Mouse (Mus musculus): ENCODE measurements at regions not wholly inside any gene's neighbourhood (a gene's known extent, or its start where the extent isn't known, plus 50 kb on each side); places are given as distances from the start of the nearest gene placed in this dataset.

GRCm38 (mm10) chr3:100773237-100773636 is 52.0 kb upstream of the Vtcn1 start:
- no peaks in the 10 kb centered on the region for H3K36me3 ChIP-seq
- 76% methylated on average over 6 of the region's 6 CpGs for WGBS
- H3K9me3 ChIP-seq: no peaks in the 10 kb centered on the region
- H3K4me1 ChIP-seq: peaks cover 4% of the 10 kb centered on the region
- no peaks in the 10 kb centered on the region for H3K27me3 ChIP-seq
- ATAC-seq (ENCODE audit: low FRiP score, low read depth): no peak
- H3K9ac ChIP-seq (replicated peaks): no peak overlapping the region
- no peak overlapping the region for H3K27ac ChIP-seq (replicated peaks)
- no peak overlapping the region for H3K4me3 ChIP-seq
- no peak overlapping the region for H3K4me2 ChIP-seq (replicated peaks)

- Histone ChIP-seq H3K4me3 (no peak overlapping the region), H3K27ac (replicated peaks) (no peak overlapping the region), H3K9ac (replicated peaks) (no peak overlapping the region), H3K27me3 (no peaks in the 10 kb centered on the region), H3K36me3 (no peaks in the 10 kb centered on the region), H3K9me3 (no peaks in the 10 kb centered on the region), H3K4me2 (replicated peaks) (no peak overlapping the region), H3K4me1 (peaks cover 5% of the 10 kb centered on the region)
- WGBS: 92% methylated on average over 4 of the region's 4 CpGs
- no peak for ATAC-seq (ENCODE audit: low FRiP score, low read depth)
These were observed 53.9 kb upstream of the Vtcn1 start for GRCm38 (mm10) chr3:100771363-100771762.

DNA sequence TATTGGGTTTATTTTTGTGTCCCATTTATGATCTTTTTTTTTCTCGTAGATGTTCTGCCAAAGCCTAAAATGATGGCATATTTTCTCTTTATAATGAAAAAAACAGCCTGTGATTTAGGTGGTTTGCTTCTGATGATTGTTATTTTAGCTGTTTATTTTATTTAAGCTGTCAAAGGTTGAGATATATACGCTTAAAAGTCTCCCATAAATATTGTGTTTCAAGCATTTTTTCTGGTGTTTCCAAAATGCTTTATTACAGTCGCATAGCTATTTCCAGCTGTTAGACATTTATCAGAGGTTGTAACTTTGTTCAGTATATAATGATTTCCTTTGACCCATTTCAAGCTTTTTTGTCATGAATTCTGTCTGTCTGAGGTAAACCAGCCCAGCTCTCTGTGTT is 54.4 kb upstream of the Vtcn1 start:
- H3K9me3 ChIP-seq: no peaks in the 10 kb centered on the region
- H3K36me3 ChIP-seq: no peaks in the 10 kb centered on the region
- peaks cover 5% of the 10 kb centered on the region for H3K4me1 ChIP-seq
- H3K4me2 ChIP-seq (replicated peaks): no peak overlapping the region
- H3K4me3 ChIP-seq: no peak overlapping the region
- ATAC-seq (ENCODE audit: low FRiP score, low read depth): no peak
- WGBS: 93% methylated on average over 3 of the region's 3 CpGs
- no peaks in the 10 kb centered on the region for H3K27me3 ChIP-seq
- no peak overlapping the region for H3K9ac ChIP-seq (replicated peaks)
- no peak overlapping the region for H3K27ac ChIP-seq (replicated peaks)

DNA sequence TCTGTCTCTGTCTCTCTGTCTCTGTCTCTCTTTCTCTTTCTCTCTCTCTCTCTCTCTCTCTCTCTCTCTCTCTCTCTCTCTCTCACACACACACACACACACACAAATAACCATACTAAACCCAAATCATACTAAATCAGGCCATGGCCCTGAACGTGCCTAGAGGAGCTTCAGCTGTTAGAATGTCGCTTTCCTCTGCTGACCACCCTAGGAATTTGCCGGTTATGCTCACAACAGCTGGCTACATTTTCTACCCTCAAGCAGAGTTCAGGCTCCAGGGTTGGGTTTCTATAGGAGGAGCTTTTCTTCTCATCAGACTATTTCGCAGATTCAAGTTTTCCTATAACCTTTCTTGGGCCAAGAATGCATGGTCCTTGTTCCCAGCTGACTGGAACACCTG is 56.1 kb upstream of the Vtcn1 start:
- H3K27ac ChIP-seq (replicated peaks): no peak overlapping the region
- no peak overlapping the region for H3K4me3 ChIP-seq
- ATAC-seq (ENCODE audit: low FRiP score, low read depth): no peak
- no peak overlapping the region for H3K4me2 ChIP-seq (replicated peaks)
- no peaks in the 10 kb centered on the region for H3K9me3 ChIP-seq
- H3K4me1 ChIP-seq: peaks cover 5% of the 10 kb centered on the region
- WGBS: 89% methylated on average over 4 of the region's 4 CpGs
- H3K27me3 ChIP-seq: no peaks in the 10 kb centered on the region
- no peak overlapping the region for H3K9ac ChIP-seq (replicated peaks)
- no peaks in the 10 kb centered on the region for H3K36me3 ChIP-seq

DNA sequence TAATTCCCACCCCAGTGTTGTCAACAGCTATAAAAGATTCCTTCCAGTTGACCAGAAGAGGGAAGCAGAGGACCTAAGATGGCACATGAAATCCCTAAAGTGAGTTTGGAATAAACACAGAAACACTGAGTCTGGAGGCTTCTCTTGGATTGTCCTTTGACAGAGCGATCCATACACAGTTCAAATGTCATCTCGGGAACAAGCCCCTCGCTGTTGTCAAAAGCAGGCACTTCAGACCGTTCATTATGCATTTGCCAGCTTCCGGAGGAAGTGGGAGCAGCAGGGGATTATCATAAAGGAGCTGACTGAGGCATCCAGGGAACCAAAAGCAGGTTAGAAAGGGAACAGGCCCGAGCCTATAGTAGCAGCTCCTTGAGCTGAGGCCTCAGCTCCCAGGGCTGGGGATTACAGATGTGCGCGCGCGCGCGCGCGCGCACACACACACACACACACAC is 57.1 kb upstream of the Vtcn1 start:
- H3K4me3 ChIP-seq: peak overlapping the region; percentile 9; the same call in 1 of the 2 replicates
- H3K27me3 ChIP-seq: no peaks in the 10 kb centered on the region
- H3K9me3 ChIP-seq: no peaks in the 10 kb centered on the region
- H3K4me1 ChIP-seq: peaks cover 5% of the 10 kb centered on the region
- peak overlapping the region; percentile 34 for H3K4me2 ChIP-seq (replicated peaks)
- 30% methylated on average over 13 of the region's 15 CpGs for WGBS
- no peaks in the 10 kb centered on the region for H3K36me3 ChIP-seq
- H3K27ac ChIP-seq (replicated peaks): peak overlapping the region; percentile 67
- peak; percentile 78 for ATAC-seq (ENCODE audit: low FRiP score, low read depth)
- no peak overlapping the region for H3K9ac ChIP-seq (replicated peaks)

GRCm38 (mm10) chr3:100765323-100765722 is 59.9 kb upstream of the Vtcn1 start:
- ATAC-seq (ENCODE audit: low FRiP score, low read depth): no peak
- Histone ChIP-seq H3K9ac (replicated peaks) (no peak overlapping the region), H3K4me1 (peaks cover 5% of the 10 kb centered on the region), H3K4me3 (no peak overlapping the region), H3K9me3 (no peaks in the 10 kb centered on the region), H3K27ac (replicated peaks) (no peak overlapping the region), H3K36me3 (no peaks in the 10 kb centered on the region), H3K4me2 (replicated peaks) (no peak overlapping the region), H3K27me3 (no peaks in the 10 kb centered on the region)
- 83% methylated on average over 7 of the region's 7 CpGs for WGBS

DNA sequence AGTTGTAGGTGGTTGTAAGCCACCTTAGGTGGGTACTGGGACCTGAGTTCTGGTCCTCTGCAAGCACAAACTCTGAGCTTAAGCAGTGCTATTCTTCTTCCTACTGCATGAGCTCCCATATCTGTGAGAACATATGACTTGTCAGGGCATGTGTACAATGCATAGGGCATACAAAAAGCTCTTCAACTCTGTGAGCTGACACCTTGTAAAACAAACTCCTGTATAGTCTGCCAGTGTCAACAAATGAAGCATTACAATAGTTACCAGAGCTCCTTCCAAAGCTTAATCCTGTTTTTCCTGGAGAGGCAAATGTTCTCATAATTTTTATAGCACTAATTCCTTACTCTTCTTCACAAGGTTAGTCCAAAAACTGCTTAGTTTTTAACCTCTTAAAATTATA is 62.4 kb upstream of the Vtcn1 start:
- no peak overlapping the region for H3K4me2 ChIP-seq (replicated peaks)
- H3K27me3 ChIP-seq: no peaks in the 10 kb centered on the region
- H3K9ac ChIP-seq (replicated peaks): no peak overlapping the region
- H3K4me1 ChIP-seq: no peaks in the 10 kb centered on the region
- H3K36me3 ChIP-seq: no peaks in the 10 kb centered on the region
- no peak overlapping the region for H3K27ac ChIP-seq (replicated peaks)
- H3K9me3 ChIP-seq: no peaks in the 10 kb centered on the region
- ATAC-seq (ENCODE audit: low FRiP score, low read depth): no peak
- no peak overlapping the region for H3K4me3 ChIP-seq

- Histone ChIP-seq H3K9me3 (no peaks in the 10 kb centered on the region), H3K4me3 (no peak overlapping the region), H3K27me3 (no peaks in the 10 kb centered on the region), H3K4me2 (replicated peaks) (no peak overlapping the region), H3K27ac (replicated peaks) (no peak overlapping the region), H3K9ac (replicated peaks) (no peak overlapping the region), H3K4me1 (no peaks in the 10 kb centered on the region), H3K36me3 (no peaks in the 10 kb centered on the region)
- no peak for ATAC-seq (ENCODE audit: low FRiP score, low read depth)
- WGBS: 67% methylated on average over 3 of the region's 3 CpGs
These were observed 65.9 kb upstream of the Vtcn1 start for GRCm38 (mm10) chr3:100759091-100759941.

DNA sequence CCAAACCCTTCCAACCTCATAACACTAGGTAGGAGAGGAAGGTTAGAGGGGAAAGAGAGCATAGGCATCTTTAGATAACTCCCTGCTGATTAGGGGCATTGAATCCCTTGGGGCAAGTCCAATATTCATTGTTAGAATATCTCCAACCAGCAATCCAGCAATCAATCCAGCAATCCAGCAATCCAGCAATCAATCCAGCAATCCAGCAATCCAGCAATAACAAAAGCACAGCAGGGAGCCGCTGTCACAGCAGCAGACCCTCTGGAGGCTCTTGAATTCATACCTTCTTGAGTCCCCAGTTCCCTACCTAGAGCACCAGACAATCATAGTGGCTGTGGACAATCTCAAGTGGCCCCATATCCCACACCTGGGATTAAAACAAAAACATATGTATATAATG is 69.4 kb upstream of the Man1a2 start:
- Histone ChIP-seq H3K4me1 (no peaks in the 10 kb centered on the region), H3K27me3 (no peaks in the 10 kb centered on the region), H3K4me2 (replicated peaks) (no peak overlapping the region), H3K9me3 (no peaks in the 10 kb centered on the region), H3K9ac (replicated peaks) (no peak overlapping the region), H3K27ac (replicated peaks) (no peak overlapping the region), H3K36me3 (no peaks in the 10 kb centered on the region), H3K4me3 (no peak overlapping the region)
- ATAC-seq (ENCODE audit: low FRiP score, low read depth): no peak
- WGBS: 67% methylated on average over 1 of the region's 1 CpGs

DNA sequence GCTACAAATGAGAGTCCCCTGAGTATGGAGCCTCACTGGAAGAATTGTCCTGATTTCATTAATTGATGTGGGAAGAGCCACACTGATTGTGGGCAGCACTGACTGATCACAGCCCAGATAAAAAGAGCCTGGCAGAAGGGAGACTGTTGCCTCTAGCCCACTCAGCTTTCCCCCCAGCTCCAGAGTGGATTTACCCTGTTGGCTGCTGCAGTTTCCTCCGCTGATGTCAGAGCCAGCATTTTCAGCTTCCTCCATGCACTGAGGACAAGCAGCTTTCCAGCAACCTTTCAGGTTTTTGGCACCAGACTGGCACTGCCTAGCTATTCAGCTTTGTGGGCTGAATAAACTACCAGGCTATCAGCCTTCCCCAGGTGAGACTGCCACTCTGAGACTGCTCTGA is 65.9 kb upstream of the Man1a2 start:
- H3K9me3 ChIP-seq: no peaks in the 10 kb centered on the region
- no peak overlapping the region for H3K4me3 ChIP-seq
- no peak overlapping the region for H3K4me2 ChIP-seq (replicated peaks)
- no peaks in the 10 kb centered on the region for H3K27me3 ChIP-seq
- H3K9ac ChIP-seq (replicated peaks): no peak overlapping the region
- H3K4me1 ChIP-seq: no peaks in the 10 kb centered on the region
- no peaks in the 10 kb centered on the region for H3K36me3 ChIP-seq
- whole genome bisulfite sequencing: 93% methylated on average over 1 of the region's 1 CpGs
- no peak for ATAC-seq (ENCODE audit: low FRiP score, low read depth)
- H3K27ac ChIP-seq (replicated peaks): no peak overlapping the region

GRCm38 (mm10) chr3:100748727-100749126 is 63.4 kb upstream of the Man1a2 start:
- no peak for ATAC-seq (ENCODE audit: low FRiP score, low read depth)
- H3K9ac ChIP-seq (replicated peaks): no peak overlapping the region
- H3K27ac ChIP-seq (replicated peaks): no peak overlapping the region
- H3K4me1 ChIP-seq: no peaks in the 10 kb centered on the region
- no peaks in the 10 kb centered on the region for H3K27me3 ChIP-seq
- no peak overlapping the region for H3K4me2 ChIP-seq (replicated peaks)
- H3K36me3 ChIP-seq: no peaks in the 10 kb centered on the region
- 89% methylated on average over 6 of the region's 6 CpGs for WGBS
- H3K4me3 ChIP-seq: no peak overlapping the region
- no peaks in the 10 kb centered on the region for H3K9me3 ChIP-seq

- H3K4me1 ChIP-seq: no peaks in the 10 kb centered on the region
- WGBS: 76% methylated on average over 2 of the region's 2 CpGs
These were observed 63.0 kb upstream of the Man1a2 start for GRCm38 (mm10) chr3:100748309-100748691.

More at GRCm38 (mm10) chr3:100748309-100748691, 63.0 kb upstream of the Man1a2 start:
- ATAC-seq (ENCODE audit: low FRiP score, low read depth): no peak
- H3K4me3 ChIP-seq: no peak overlapping the region
- no peaks in the 10 kb centered on the region for H3K9me3 ChIP-seq
- no peak overlapping the region for H3K9ac ChIP-seq (replicated peaks)
- H3K36me3 ChIP-seq: no peaks in the 10 kb centered on the region
- no peak overlapping the region for H3K27ac ChIP-seq (replicated peaks)
- H3K27me3 ChIP-seq: no peaks in the 10 kb centered on the region
- H3K4me2 ChIP-seq (replicated peaks): no peak overlapping the region

Data from midbrain, embryonic 12.5 days (tissue).